ENCODE assay signal across 8 mouse cellular contexts in the genomic region with DNA sequence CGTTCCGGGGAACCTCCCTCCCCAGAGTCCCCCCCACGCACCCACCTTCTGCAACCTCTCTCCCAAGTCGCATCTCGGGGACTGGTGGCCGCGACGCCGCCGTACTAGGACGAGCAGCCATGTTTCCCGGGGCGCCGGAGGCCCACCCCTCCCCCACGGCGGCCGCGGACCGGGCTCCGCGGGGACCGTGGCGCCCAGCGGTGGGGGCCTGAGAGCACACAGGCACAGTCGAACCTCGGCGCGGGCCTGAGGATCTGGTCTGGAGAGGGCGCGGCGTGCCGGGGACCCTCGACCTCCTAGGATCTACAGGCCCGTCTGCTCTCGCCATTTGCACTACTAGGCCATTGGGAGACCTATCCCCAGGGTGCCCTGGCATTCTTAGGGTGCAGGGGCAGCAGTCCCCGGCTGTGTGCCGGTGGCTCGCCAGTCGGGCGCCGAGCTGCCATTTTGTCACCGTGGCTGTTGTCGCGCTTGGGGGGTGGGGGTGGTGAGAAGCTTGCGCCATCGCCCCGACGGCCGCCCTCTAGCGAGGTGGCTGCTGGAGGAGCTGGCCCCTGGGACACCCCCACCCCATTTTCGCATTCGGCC. TPM values are rescaled to one million over a fixed set of nuclear protein-coding genes. Genes with fewer than 3 reads are reported as not detected.
DNase-seq lines count a peak whose midpoint lies in the region; ATAC-seq lines count a peak whose summit lies in the region.

No protein-coding gene starts in this region.

- H3K4me1 ChIP-seq in erythroblast, embryonic 14.5 days (ENCODE audit: control insufficient read depth), result peaks cover 75% of the 10 kb centered on the region

- H3K9me3 ChIP-seq in erythroblast, embryonic 14.5 days (ENCODE audit: control insufficient read depth, low read length), result no peaks in the 10 kb centered on the region

- peak; percentile 82 for DNase-seq in embryo, embryonic 9.5 days (ENCODE audit: extremely low spot score)
- DNase-seq in heart, adult 9 months (ENCODE audit: low spot score in 2 of 2), result peak; percentile 70 to 73
- peak; percentile 72 for DNase-seq in kidney, adult 9 months
- DNase-seq in liver, result peak; percentile 68
- peak; percentile 69 for DNase-seq in splenic B cell, adult 2 months (ENCODE audit: low read depth, low spot score)

- no peak for ATAC-seq in erythroblast, adult 5-6 weeks (replicated peaks; ENCODE audit: low FRiP score, poor library complexity, severe bottlenecking)
- ATAC-seq in monocyte, adult 5-6 weeks (replicated peaks; ENCODE audit: insufficient number of reproducible peaks, low FRiP score, low TSS enrichment, poor library complexity, severe bottlenecking), result 0 out of 2 replicates have a peak, but pooled peaks have one; percentile 6

- H3K36me3 ChIP-seq in erythroblast, embryonic 14.5 days (ENCODE audit: control insufficient read depth), result peaks cover 14% of the 10 kb centered on the region
- no peaks in the 10 kb centered on the region for H3K36me3 ChIP-seq in splenic B cell, adult 2 months (ENCODE audit: control insufficient read depth, insufficient read depth, low read length, poor library complexity, severe bottlenecking)

- peak overlapping the region; percentile 93 for H3K4me3 ChIP-seq in erythroblast, embryonic 14.5 days (replicated peaks)

- peaks cover 15% of the 10 kb centered on the region for H3K27me3 ChIP-seq in erythroblast, embryonic 14.5 days (ENCODE audit: control insufficient read depth)
- H3K27me3 ChIP-seq in splenic B cell, adult 2 months (ENCODE audit: control insufficient read depth, insufficient read depth, low read length, poor library complexity, severe bottlenecking), result no peaks in the 10 kb centered on the region

RNA-seq across cellular contexts. Expression of a gene that starts 2.9 kb away (rescaled TPM):
- 15.2 and 17.8 TPM in 2 replicates for polyA plus RNA-seq in erythroblast, embryonic 14.5 days (2012)
- 71.1 and 137 TPM in 2 replicates for total RNA-seq in erythroblast, adult 5-6 weeks (2015; ENCODE audit: low replicate concordance)
- 126 and 136 TPM in 2 replicates for total RNA-seq in erythroblast, adult 5-6 weeks (2017; ENCODE audit: low replicate concordance)
- 648 to 883 TPM (median 742 TPM) in 3 replicates for total RNA-seq in monocyte, adult 5-6 weeks (2017)
